Mouse (Mus musculus): ENCODE results near the gene Mettl26. TPM values are rescaled to one million over a fixed set of nuclear protein-coding genes. Genes with fewer than 3 reads are reported as not detected.

Gene Mettl26
- polyA plus RNA-seq, 1 experiment from 2014 or later, result 45.7 TPM

- H3K4me3 ChIP-seq (ENCODE audit: low read depth, low read length), result peak within 1 kb of the TSS; percentile 82
- no peaks in the 10 kb centered on the region for H3K27me3 ChIP-seq (ENCODE audit: insufficient read depth, low read length)
- H3K36me3 ChIP-seq (ENCODE audit: insufficient read depth), result peaks cover 57% of the 10 kb centered on the region
- peak within 1 kb of the TSS; percentile 98 for H3K4me2 ChIP-seq
- peak within 1 kb of the TSS; percentile 91 for H3K27ac ChIP-seq (ENCODE audit: low read depth)
- 5% methylated on average over 32 of the region's 32 CpGs for WGBS
- TF ChIP-seq CTCF (IDR thresholded peaks at IDR 0.05; ENCODE audit: low read depth), result peak; percentile 62
- H3K4me1 ChIP-seq (ENCODE audit: insufficient read depth), result peaks cover 33% of the 10 kb centered on the region
- no peaks in the 10 kb centered on the region for H3K9me3 ChIP-seq (ENCODE audit: low read depth, low read length)
- peak; percentile 26; the same call in 1 of the 2 replicates for ATAC-seq (ENCODE audit: insufficient read depth)
- peak within 1 kb of the TSS; percentile 67 for H3K9ac ChIP-seq
- DNase-seq, result peak; percentile 91
These were observed 45.9 kb upstream of the Mettl26 start, which contains the start of gene Jmjd8 for GRCm38 (mm10) chr17:25828712-25829557. Gene Jmjd8 (plus strand): TSS chr17:25828867.

GRCm38 (mm10) chr17:25829558-25830017 is 45.3 kb upstream of the Mettl26 start:
- 27% methylated on average over 8 of the region's 8 CpGs for WGBS
- DNase-seq, result no peak
- H3K9ac ChIP-seq, result peak overlapping the region; percentile 67

GRCm38 (mm10) chr17:25830200-25830753 is 44.6 kb upstream of the Mettl26 start:
- Histone ChIP-seq H3K9me3 (ENCODE audit: low read depth, low read length) (no peaks in the 10 kb centered on the region), H3K27ac (ENCODE audit: low read depth) (no peak overlapping the region), H3K4me2 (peak overlapping the region; percentile 98), H3K4me1 (ENCODE audit: insufficient read depth) (peaks cover 33% of the 10 kb centered on the region), H3K9ac (peak overlapping the region; percentile 67; the same call in 1 of the 2 replicates), H3K4me3 (ENCODE audit: low read depth, low read length) (peak overlapping the region; percentile 82; the same call in 1 of the 2 replicates), H3K36me3 (ENCODE audit: insufficient read depth) (peaks cover 65% of the 10 kb centered on the region), H3K27me3 (ENCODE audit: insufficient read depth, low read length) (no peaks in the 10 kb centered on the region)
- no peak for DNase-seq
- no peak for TF ChIP-seq CTCF (IDR thresholded peaks at IDR 0.05; ENCODE audit: low read depth)
- ATAC-seq (ENCODE audit: insufficient read depth), result no peak
- WGBS, result 80% methylated on average over 4 of the region's 4 CpGs

More at GRCm38 (mm10) chr17:25829558-25830017, 45.3 kb upstream of the Mettl26 start:
- peaks cover 59% of the 10 kb centered on the region for H3K36me3 ChIP-seq (ENCODE audit: insufficient read depth)
- TF ChIP-seq CTCF (IDR thresholded peaks at IDR 0.05; ENCODE audit: low read depth), result no peak
- H3K4me1 ChIP-seq (ENCODE audit: insufficient read depth), result peaks cover 35% of the 10 kb centered on the region
- H3K4me3 ChIP-seq (ENCODE audit: low read depth, low read length), result peak overlapping the region; percentile 82
- ATAC-seq (ENCODE audit: insufficient read depth), result no peak
- H3K9me3 ChIP-seq (ENCODE audit: low read depth, low read length), result no peaks in the 10 kb centered on the region
- peak overlapping the region; percentile 98 for H3K4me2 ChIP-seq
- peak overlapping the region; percentile 91 for H3K27ac ChIP-seq (ENCODE audit: low read depth)
- no peaks in the 10 kb centered on the region for H3K27me3 ChIP-seq (ENCODE audit: insufficient read depth, low read length)

GRCm38 (mm10) chr17:25830806-25831431 is 44.0 kb upstream of the Mettl26 start:
- H3K4me1 ChIP-seq (ENCODE audit: insufficient read depth), result peaks cover 34% of the 10 kb centered on the region
- H3K9me3 ChIP-seq (ENCODE audit: low read depth, low read length), result no peaks in the 10 kb centered on the region
- H3K4me2 ChIP-seq, result peak overlapping the region; percentile 98
- DNase-seq (no peak), ATAC-seq (ENCODE audit: insufficient read depth) (no peak)
- peak overlapping the region; percentile 82 for H3K4me3 ChIP-seq (ENCODE audit: low read depth, low read length)
- no peaks in the 10 kb centered on the region for H3K27me3 ChIP-seq (ENCODE audit: insufficient read depth, low read length)
- H3K9ac ChIP-seq, result no peak overlapping the region
- no peak overlapping the region for H3K27ac ChIP-seq (ENCODE audit: low read depth)
- peaks cover 63% of the 10 kb centered on the region for H3K36me3 ChIP-seq (ENCODE audit: insufficient read depth)
- TF ChIP-seq CTCF (IDR thresholded peaks at IDR 0.05; ENCODE audit: low read depth), result no peak
- 81% methylated on average over 14 of the region's 14 CpGs for WGBS

DNA sequence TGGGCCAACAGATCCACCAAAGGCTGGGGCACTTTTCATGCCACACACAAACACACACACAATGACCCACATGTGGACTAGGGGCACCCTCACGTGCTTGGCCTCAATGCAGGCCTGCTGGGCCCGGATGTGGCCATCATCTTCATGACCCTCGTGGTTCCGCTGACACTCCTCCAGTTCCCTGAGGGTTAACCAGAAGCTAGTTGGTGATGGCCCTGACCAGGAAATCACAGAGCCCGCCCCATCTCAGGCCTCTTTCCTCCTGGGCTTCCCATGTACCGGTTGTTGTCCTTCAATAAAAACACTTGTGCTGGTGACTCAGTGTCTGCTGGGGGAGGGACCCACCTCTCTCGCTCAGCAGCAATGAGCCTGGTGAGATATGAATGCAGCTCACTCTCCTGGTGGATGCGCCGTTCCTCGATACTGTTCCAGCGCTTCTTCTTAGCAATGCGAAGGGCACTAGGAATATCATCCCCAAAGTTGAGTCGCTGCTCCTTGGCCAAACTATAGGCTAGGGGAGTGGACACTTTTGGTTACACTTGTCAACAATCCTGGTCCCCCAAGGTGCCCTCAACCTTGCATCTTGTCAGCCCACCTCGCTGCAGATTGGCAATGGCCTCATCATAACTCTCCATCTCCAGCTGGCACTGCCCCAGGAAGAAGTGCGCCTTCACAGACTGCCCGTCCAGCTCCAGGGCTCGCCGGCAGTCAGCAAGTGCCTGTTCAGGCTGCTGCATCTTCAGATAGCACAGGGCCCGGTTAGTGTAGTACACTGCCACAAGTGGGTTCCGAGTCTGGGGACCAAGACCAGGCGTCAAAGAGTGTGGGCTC is 43.2 kb upstream of the Mettl26 start:
- peak; percentile 25 for DNase-seq
- Histone ChIP-seq H3K36me3 (ENCODE audit: insufficient read depth) (peaks cover 56% of the 10 kb centered on the region), H3K27me3 (ENCODE audit: insufficient read depth, low read length) (no peaks in the 10 kb centered on the region), H3K9me3 (ENCODE audit: low read depth, low read length) (no peaks in the 10 kb centered on the region), H3K4me3 (ENCODE audit: low read depth, low read length) (peak overlapping the region; percentile 82), H3K9ac (peak overlapping the region; percentile 79), H3K27ac (ENCODE audit: low read depth) (peak overlapping the region; percentile 85), H3K4me1 (ENCODE audit: insufficient read depth) (peaks cover 41% of the 10 kb centered on the region), H3K4me2 (peak overlapping the region; percentile 98)
- 49% methylated on average over 21 of the region's 21 CpGs for WGBS
- TF ChIP-seq CTCF (IDR thresholded peaks at IDR 0.05; ENCODE audit: low read depth), result no peak
- no peak for ATAC-seq (ENCODE audit: insufficient read depth)
